Mouse (Mus musculus): Measurements from ENCODE around the gene Grap2.

DNA sequence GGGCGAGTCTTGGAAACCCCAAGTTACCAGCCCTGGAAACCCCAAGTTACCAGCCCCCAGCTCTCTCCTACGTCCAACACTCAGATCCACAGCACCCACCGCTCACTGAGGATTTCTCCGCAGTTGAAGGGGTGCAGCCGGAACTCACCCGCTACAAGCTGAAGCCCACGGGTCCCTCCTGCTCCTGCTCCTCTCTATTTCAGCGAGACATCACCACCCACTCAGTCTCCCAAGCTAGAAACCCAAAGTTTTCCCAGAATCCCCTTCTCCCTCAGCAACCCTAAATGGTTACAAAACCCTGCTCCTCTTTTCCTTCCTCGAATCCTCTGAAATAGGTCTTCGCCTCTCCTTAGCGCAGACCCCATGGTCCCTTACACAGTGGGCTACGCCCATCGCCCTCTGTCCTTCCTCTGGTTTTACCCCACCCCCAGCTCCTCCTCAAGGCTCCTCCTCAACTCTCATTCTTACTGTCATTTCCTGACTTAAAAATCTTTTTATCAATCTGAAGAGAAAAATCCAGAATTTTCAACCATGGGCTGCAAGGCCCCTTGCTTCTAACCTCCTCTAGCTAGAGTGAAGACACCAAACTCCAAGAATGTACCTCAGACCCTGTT is 60.0 kb downstream of the Grap2 start:
- no peak for TF ChIP-seq CTCF (IDR thresholded peaks at IDR 0.05; ENCODE audit: low read depth, low read length)
- no peak for TF ChIP-seq POLR2AphosphoS5 (IDR thresholded peaks at IDR 0.05; ENCODE audit: insufficient replicate concordance, low read depth, low read length)
- no peak for TF ChIP-seq GATA1 (IDR thresholded peaks at IDR 0.05; ENCODE audit: borderline replicate concordance, low read length)

All from G1E (cell line).